Mouse (Mus musculus): ENCODE measurements around the gene Gbgt1.
A peak's percentile ranks its signal among the peaks of the same experiment; 100 is the strongest.

- peak; percentile 57 for TF ChIP-seq CTCF (IDR thresholded peaks at IDR 0.05; ENCODE audit: low read depth)
- no peak for TF ChIP-seq EP300 (IDR thresholded peaks at IDR 0.05; ENCODE audit: low read depth)
Observed at GRCm38 (mm10) chr2:28525943-28526876, 29.5 kb downstream of the Gbgt1 start.

Measured in liver, postnatal 0 days (tissue).